Mouse (Mus musculus): Measurements from ENCODE around the gene Mtr. TPM values are rescaled to one million over a fixed set of nuclear protein-coding genes. Genes with fewer than 3 reads are reported as not detected.

Gene Mtr
- polyA plus RNA-seq, 1 experiment: 7.5 TPM

GRCm38 (mm10) chr13:12249195-12249898, 8.6 kb downstream of the Mtr start:
- TF ChIP-seq POLR2A (IDR thresholded peaks at IDR 0.05; ENCODE audit: borderline replicate concordance, extremely low read depth, low read depth, low read length) (no peak), CTCF (IDR thresholded peaks at IDR 0.05; ENCODE audit: insufficient read depth, low read length) (no peak)
- 71% methylated on average over 8 of the region's 8 CpGs for WGBS
- Histone ChIP-seq H3K4me3 (replicated peaks; ENCODE audit: extremely low read depth, low read depth, low read length) (no peak overlapping the region), H3K4me1 (ENCODE audit: control insufficient read depth, insufficient read depth, low read length) (no peaks in the 10 kb centered on the region)
- no peak for DNase-seq

GRCm38 (mm10) chr13:12245938-12246337, 12.0 kb downstream of the Mtr start:
- Histone ChIP-seq H3K4me3 (replicated peaks; ENCODE audit: extremely low read depth, low read depth, low read length) (no peak overlapping the region), H3K4me1 (ENCODE audit: control insufficient read depth, insufficient read depth, low read length) (no peaks in the 10 kb centered on the region)
- DNase-seq: no peak
- WGBS: 92% methylated on average over 2 of the region's 2 CpGs
- TF ChIP-seq CTCF (IDR thresholded peaks at IDR 0.05; ENCODE audit: insufficient read depth, low read length) (no peak), POLR2A (IDR thresholded peaks at IDR 0.05; ENCODE audit: borderline replicate concordance, extremely low read depth, low read depth, low read length) (no peak)

- no peaks in the 10 kb centered on the region for H3K4me1 ChIP-seq (ENCODE audit: control insufficient read depth, insufficient read depth, low read length)
- H3K4me3 ChIP-seq (replicated peaks; ENCODE audit: extremely low read depth, low read depth, low read length): no peak overlapping the region
- TF ChIP-seq POLR2A (IDR thresholded peaks at IDR 0.05; ENCODE audit: borderline replicate concordance, extremely low read depth, low read depth, low read length) (no peak), CTCF (IDR thresholded peaks at IDR 0.05; ENCODE audit: insufficient read depth, low read length) (no peak)
- 79% methylated on average over 4 of the region's 4 CpGs for WGBS
- DNase-seq: no peak
Observed at GRCm38 (mm10) chr13:12243991-12244390, 13.9 kb downstream of the Mtr start.

- Histone ChIP-seq H3K4me3 (replicated peaks; ENCODE audit: extremely low read depth, low read depth, low read length) (no peak overlapping the region), H3K4me1 (ENCODE audit: control insufficient read depth, insufficient read depth, low read length) (no peaks in the 10 kb centered on the region)
- TF ChIP-seq POLR2A (IDR thresholded peaks at IDR 0.05; ENCODE audit: borderline replicate concordance, extremely low read depth, low read depth, low read length) (no peak), CTCF (IDR thresholded peaks at IDR 0.05; ENCODE audit: insufficient read depth, low read length) (no peak)
- WGBS: 89% methylated on average over 4 of the region's 4 CpGs
- DNase-seq: no peak
Observed at GRCm38 (mm10) chr13:12232141-12232540, 25.8 kb downstream of the Mtr start.

- WGBS: 76% methylated on average over 4 of the region's 4 CpGs
- no peak for DNase-seq
- H3K4me3 ChIP-seq (replicated peaks; ENCODE audit: extremely low read depth, low read depth, low read length): no peak overlapping the region
- H3K4me1 ChIP-seq (ENCODE audit: control insufficient read depth, insufficient read depth, low read length): no peaks in the 10 kb centered on the region
- TF ChIP-seq CTCF (IDR thresholded peaks at IDR 0.05; ENCODE audit: insufficient read depth, low read length): no peak
- TF ChIP-seq POLR2A (IDR thresholded peaks at IDR 0.05; ENCODE audit: borderline replicate concordance, extremely low read depth, low read depth, low read length): no peak
Observed at GRCm38 (mm10) chr13:12228248-12228647, 29.7 kb downstream of the Mtr start.

GRCm38 (mm10) chr13:12227606-12228005, 30.3 kb downstream of the Mtr start:
- 49% methylated on average over 5 of the region's 5 CpGs for WGBS
- no peak overlapping the region for H3K4me3 ChIP-seq (replicated peaks; ENCODE audit: extremely low read depth, low read depth, low read length)
- TF ChIP-seq POLR2A (IDR thresholded peaks at IDR 0.05; ENCODE audit: borderline replicate concordance, extremely low read depth, low read depth, low read length) (no peak), CTCF (IDR thresholded peaks at IDR 0.05; ENCODE audit: insufficient read depth, low read length) (no peak)
- H3K4me1 ChIP-seq (ENCODE audit: control insufficient read depth, insufficient read depth, low read length): no peaks in the 10 kb centered on the region
- DNase-seq: no peak

GRCm38 (mm10) chr13:12218603-12219002, 39.3 kb downstream of the Mtr start:
- no peaks in the 10 kb centered on the region for H3K4me1 ChIP-seq (ENCODE audit: control insufficient read depth, insufficient read depth, low read length)
- TF ChIP-seq POLR2A (IDR thresholded peaks at IDR 0.05; ENCODE audit: borderline replicate concordance, extremely low read depth, low read depth, low read length) (no peak), CTCF (IDR thresholded peaks at IDR 0.05; ENCODE audit: insufficient read depth, low read length) (no peak)
- 91% methylated on average over 14 of the region's 14 CpGs for WGBS
- H3K4me3 ChIP-seq (replicated peaks; ENCODE audit: extremely low read depth, low read depth, low read length): no peak overlapping the region
- DNase-seq: no peak

GRCm38 (mm10) chr13:12214922-12215321, 43.0 kb downstream of the Mtr start:
- WGBS: 84% methylated on average over 5 of the region's 5 CpGs
- no peaks in the 10 kb centered on the region for H3K4me1 ChIP-seq (ENCODE audit: control insufficient read depth, insufficient read depth, low read length)
- no peak overlapping the region for H3K4me3 ChIP-seq (replicated peaks; ENCODE audit: extremely low read depth, low read depth, low read length)
- TF ChIP-seq CTCF (IDR thresholded peaks at IDR 0.05; ENCODE audit: insufficient read depth, low read length) (no peak), POLR2A (IDR thresholded peaks at IDR 0.05; ENCODE audit: borderline replicate concordance, extremely low read depth, low read depth, low read length) (no peak)
- DNase-seq: no peak

GRCm38 (mm10) chr13:12211058-12211457, 46.9 kb downstream of the Mtr start:
- TF ChIP-seq POLR2A (IDR thresholded peaks at IDR 0.05; ENCODE audit: borderline replicate concordance, extremely low read depth, low read depth, low read length) (no peak), CTCF (IDR thresholded peaks at IDR 0.05; ENCODE audit: insufficient read depth, low read length) (no peak)
- H3K4me3 ChIP-seq (replicated peaks; ENCODE audit: extremely low read depth, low read depth, low read length): no peak overlapping the region
- DNase-seq: no peak
- WGBS: 50% methylated on average over 2 of the region's 2 CpGs
- no peaks in the 10 kb centered on the region for H3K4me1 ChIP-seq (ENCODE audit: control insufficient read depth, insufficient read depth, low read length)

GRCm38 (mm10) chr13:12210023-12210762, 47.7 kb downstream of the Mtr start:
- TF ChIP-seq CTCF (IDR thresholded peaks at IDR 0.05; ENCODE audit: insufficient read depth, low read length): peak; percentile 62; the same call in 1 of the 2 replicates
- no peak for TF ChIP-seq POLR2A (IDR thresholded peaks at IDR 0.05; ENCODE audit: borderline replicate concordance, extremely low read depth, low read depth, low read length)
- no peaks in the 10 kb centered on the region for H3K4me1 ChIP-seq (ENCODE audit: control insufficient read depth, insufficient read depth, low read length)
- 73% methylated on average over 10 of the region's 10 CpGs for WGBS

More at GRCm38 (mm10) chr13:12210023-12210762, 47.7 kb downstream of the Mtr start:
- DNase-seq: peak; percentile 39
- H3K4me3 ChIP-seq (replicated peaks; ENCODE audit: extremely low read depth, low read depth, low read length): no peak overlapping the region

Measured in lung, adult 2 months (tissue).